13 mouse cellular contexts compared by ENCODE assay signal in genomic region chr8:122264243-122264642, GRCm38 (mm10). TPM values are rescaled to one million over a fixed set of nuclear protein-coding genes. Genes with fewer than 3 reads are reported as not detected.
A peak's percentile ranks its signal among the peaks of the same experiment; 100 is the strongest.
DNase-seq lines count a peak whose midpoint lies in the region; ATAC-seq and TF ChIP-seq lines count a peak whose summit lies in the region.
"Had no signal": no experiment of that assay in that cellular context is flagged by ENCODE, and none has a peak within 500 bp of the region (broad histone marks: within the 10 kb centered on the region; RNA-seq: fewer than 3 reads in every experiment).

No protein-coding gene starts in this region.

- TF ChIP-seq POLR2A in lung, adult 2 months (IDR thresholded peaks at IDR 0.05; ENCODE audit: borderline replicate concordance, extremely low read depth, low read depth, low read length): no peak

- no peak overlapping the region for H3K9ac ChIP-seq in forebrain, embryonic 13.5 days
- H3K9ac ChIP-seq: forebrain, embryonic 12.5 days; hindbrain, embryonic 15.5 days; limb, embryonic 13.5 days had no signal

- H3K9me3 ChIP-seq in forebrain, embryonic 13.5 days (replicated peaks): no peaks in the 10 kb centered on the region
- H3K9me3 ChIP-seq: forebrain, embryonic 12.5 days; hindbrain, embryonic 15.5 days; limb, embryonic 13.5 days had no signal

- ATAC-seq in megakaryocyte progenitor cell, adult 5-6 weeks (replicated peaks; ENCODE audit: poor library complexity): peak; percentile 64
- no peak for ATAC-seq in forebrain, embryonic 13.5 days

- TF ChIP-seq CTCF in lung, adult 2 months (IDR thresholded peaks at IDR 0.05; ENCODE audit: insufficient read depth, low read length): no peak

- no peak overlapping the region for H3K27ac ChIP-seq in forebrain, embryonic 13.5 days
- H3K27ac ChIP-seq: forebrain, embryonic 12.5 days; hindbrain, embryonic 15.5 days; limb, embryonic 13.5 days had no signal

- no peak overlapping the region for H3K4me3 ChIP-seq in lung, adult 2 months (replicated peaks; ENCODE audit: extremely low read depth, low read depth, low read length)
- H3K4me3 ChIP-seq in forebrain, embryonic 13.5 days: no peak overlapping the region
- H3K4me3 ChIP-seq: forebrain, embryonic 12.5 days; hindbrain, embryonic 15.5 days; limb, embryonic 13.5 days had no signal

- H3K4me1 ChIP-seq in lung, adult 2 months (ENCODE audit: control insufficient read depth, insufficient read depth, low read length): no peaks in the 10 kb centered on the region
- peaks cover 12% of the 10 kb centered on the region for H3K4me1 ChIP-seq in forebrain, embryonic 13.5 days

- 34% methylated on average over 9 of the region's 9 CpGs for WGBS in lung, adult 2 months
- WGBS in forebrain, embryonic 13.5 days: 35% methylated on average over 9 of the region's 9 CpGs

- peak; percentile 20 to 28 for DNase-seq in lung, adult 18-20 months
- no peak for DNase-seq in lung, adult 2 months
- peak; percentile 86 for DNase-seq in brain, adult 2 months (ENCODE audit: low read depth, low spot score)
- DNase-seq in cerebellum, postnatal 25 days: peak; percentile 85 to 90
- DNase-seq in kidney, adult 18-20 months: no peak
- DNase-seq in ovary, adult 18-20 months (ENCODE audit: low spot score): no peak
- DNase-seq: adrenal gland, postnatal 25 days; thymus, adult 2 months had no signal

- no peak overlapping the region for H3K4me2 ChIP-seq in forebrain, embryonic 13.5 days
- H3K4me2 ChIP-seq: forebrain, embryonic 12.5 days; hindbrain, embryonic 15.5 days; limb, embryonic 13.5 days had no signal

- H3K36me3 ChIP-seq in forebrain, embryonic 13.5 days (ENCODE audit: poor library complexity, severe bottlenecking): no peaks in the 10 kb centered on the region
- H3K36me3 ChIP-seq: forebrain, embryonic 12.5 days; hindbrain, embryonic 15.5 days had no signal

- peaks cover 29% of the 10 kb centered on the region for H3K27me3 ChIP-seq in forebrain, embryonic 13.5 days

RNA-seq across cellular contexts. Expression of gene Zfpm1, which starts 17.7 kb away (rescaled TPM):
- 32.0 and 38.4 TPM in 2 replicates for polyA plus RNA-seq in lung, adult 2 months (2012; rRNA removed)
- total RNA-seq in megakaryocyte progenitor cell, adult 5-6 weeks (2015): 12.2 and 21.6 TPM in 2 replicates
- total RNA-seq in megakaryocyte progenitor cell, adult 5-6 weeks (2017): 9.9 and 20.3 TPM in 2 replicates
- 0.48 and 0.49 TPM in 2 replicates for polyA plus RNA-seq in forebrain, embryonic 13.5 days (2015; fragmentation: Nextera tagmentation; extraction: Ambion mirVana)

Comparison
In these comparisons a context has a peak if more than half of its experiments do, and no peak if none do; other contexts are left out.
1. DNase-seq: peak in lung, adult 18-20 months (2 of 2), brain, adult 2 months (single experiment) and cerebellum, postnatal 25 days (2 of 2); none in lung, adult 2 months (single experiment), kidney, adult 18-20 months (single experiment) and ovary, adult 18-20 months (single experiment).
2. RNA of gene Zfpm1, which starts 17.7 kb away (polyA plus RNA-seq): 32.0 to 38.4 TPM in lung, adult 2 months; 0.48 to 0.49 TPM in forebrain, embryonic 13.5 days; every median in the first group is over 10 times any median in the second.